Mouse (Mus musculus) left cerebral cortex, postnatal 36 days (tissue): ENCODE data around the gene Teddm1a. TPM values are rescaled to one million over a fixed set of nuclear protein-coding genes. Genes with fewer than 3 reads are reported as not detected.
"Not testable (repeated sequence)": the region's sequence is repeated elsewhere in the genome, so short reads cannot be mapped to it uniquely, and the experiment has no call there.

Experiments
- DNase-seq, 2 experiments: peaks; one replicate each; pipeline ENCODE4 v3.0.0; 2021 to 2022; ENCODE audit warnings: low spot score in 2 of 2, mixed read lengths in 1 of 2
- intact Hi-C: fragments of 180-260 bp; cut with DNase I; formaldehyde crosslinking; loops from one replicate; pipeline ENCODE4 v1.15.1; 2025
- total RNA-seq, 2 experiments: library from RNA; stranded (reverse); gene quantifications; 2 replicates each; pipeline ENCODE4 v1.2.3; 2021

The Teddm1a gene
- total RNA-seq: not detected

- intact Hi-C loops: no loop called here
- DNase-seq: no peak
These were observed at the start of gene Teddm1a for GRCm38 (mm10) chr1:153891442-153891841. Gene Teddm1a, plus strand, starts transcription at chr1:153891742.

GRCm38 (mm10) chr1:153842121-153842740 is 49.3 kb upstream of the Teddm1a start:
- peak; percentile 9 to 23 for DNase-seq
- intact Hi-C loops: no loop called here

GRCm38 (mm10) chr1:153844042-153844441 is 47.5 kb upstream of the Teddm1a start, which contains the start of gene Rgsl1:
Gene Rgsl1, minus strand, starts transcription at chr1:153844142.
- DNase-seq: no peak
- intact Hi-C loops: no loop called here

GRCm38 (mm10) chr1:153846420-153846819 is 45.1 kb upstream of the Teddm1a start:
- intact Hi-C loops: loop anchor here (5.0 kb wide), 1 partner anchor 99 kb away; the partner anchor contains the start of gene Rnasel
- no peak for DNase-seq

- intact Hi-C loops: loop anchor here (5.0 kb wide), 1 partner anchor 100 kb away; the partner anchor contains the start of gene Rnasel
- no peak for DNase-seq
These were observed 44.7 kb upstream of the Teddm1a start for GRCm38 (mm10) chr1:153846867-153847266.

- intact Hi-C loops, DNase-seq: not testable (repeated sequence)
These were observed 38.8 kb upstream of the Teddm1a start for GRCm38 (mm10) chr1:153852696-153853095.

- intact Hi-C loops: no loop called here
These were observed 35.6 kb upstream of the Teddm1a start for GRCm38 (mm10) chr1:153855946-153856345.

GRCm38 (mm10) chr1:153874045-153874444 is 17.5 kb upstream of the Teddm1a start, which contains the start of gene Teddm1b:
Gene Teddm1b, plus strand, starts transcription at chr1:153874345.
- DNase-seq: no peak
- intact Hi-C loops: no loop called here

More at GRCm38 (mm10) chr1:153855946-153856345, 35.6 kb upstream of the Teddm1a start:
- no peak for DNase-seq

GRCm38 (mm10) chr1:153880391-153880790 is 11.2 kb upstream of the Teddm1a start:
- intact Hi-C loops, DNase-seq: not testable (repeated sequence)

- intact Hi-C loops: no loop called here
- no peak for DNase-seq
These were observed 5.4 kb upstream of the Teddm1a start for GRCm38 (mm10) chr1:153886024-153886633.

GRCm38 (mm10) chr1:153890121-153890520 is 1.4 kb upstream of the Teddm1a start:
- intact Hi-C loops: no loop called here
- DNase-seq: no peak

GRCm38 (mm10) chr1:153893746-153894145 is 2.2 kb downstream of the Teddm1a start:
- no peak for DNase-seq
- intact Hi-C loops: no loop called here

- intact Hi-C loops: no loop called here
- DNase-seq: no peak
These were observed 2.8 kb downstream of the Teddm1a start for GRCm38 (mm10) chr1:153894201-153894893.

GRCm38 (mm10) chr1:153894979-153895378 is 3.4 kb downstream of the Teddm1a start:
- DNase-seq: peak; percentile 69 to 80
- intact Hi-C loops: loop anchor here (1.0 to 5.0 kb wide), 2 partner anchors 286 to 832 kb away; no protein-coding TSS in a partner anchor

- intact Hi-C loops: loop anchor here (1.0 to 5.0 kb wide), 2 partner anchors 221 to 830 kb away; no protein-coding TSS in a partner anchor
- no peak for DNase-seq
These were observed 5.7 kb downstream of the Teddm1a start for GRCm38 (mm10) chr1:153897196-153897595.

- intact Hi-C loops: loop anchor here (1.0 to 5.0 kb wide), 2 partner anchors 133 to 828 kb away; no protein-coding TSS in a partner anchor
- DNase-seq: no peak
These were observed 7.6 kb downstream of the Teddm1a start for GRCm38 (mm10) chr1:153898989-153899730.

- intact Hi-C loops: loop anchor here (1.0 to 5.0 kb wide), 2 partner anchors 132 to 827 kb away; no protein-coding TSS in a partner anchor
These were observed 8.3 kb downstream of the Teddm1a start, which contains the start of the genes Glul and Teddm2 for GRCm38 (mm10) chr1:153899731-153900380. Gene Glul, plus strand, starts transcription at chr1:153899944. Gene Teddm2, minus strand, starts transcription at chr1:153900228.

GRCm38 (mm10) chr1:153900381-153900780 is 8.8 kb downstream of the Teddm1a start:
- intact Hi-C loops: no loop called here
- no peak for DNase-seq

More at GRCm38 (mm10) chr1:153899731-153900380, 8.3 kb downstream of the Teddm1a start, which contains the start of the genes Glul and Teddm2:
- DNase-seq: peak; percentile 91 to 94
